Mouse (Mus musculus): Measurements from ENCODE around the gene Spatc1l. TPM values are rescaled to one million over a fixed set of nuclear protein-coding genes. Genes with fewer than 3 reads are reported as not detected.

The Spatc1l gene
- polyA plus RNA-seq (2016; fragmentation: Nextera tagmentation; extraction: Ambion mirVana) = not detected in 2 replicates

DNA sequence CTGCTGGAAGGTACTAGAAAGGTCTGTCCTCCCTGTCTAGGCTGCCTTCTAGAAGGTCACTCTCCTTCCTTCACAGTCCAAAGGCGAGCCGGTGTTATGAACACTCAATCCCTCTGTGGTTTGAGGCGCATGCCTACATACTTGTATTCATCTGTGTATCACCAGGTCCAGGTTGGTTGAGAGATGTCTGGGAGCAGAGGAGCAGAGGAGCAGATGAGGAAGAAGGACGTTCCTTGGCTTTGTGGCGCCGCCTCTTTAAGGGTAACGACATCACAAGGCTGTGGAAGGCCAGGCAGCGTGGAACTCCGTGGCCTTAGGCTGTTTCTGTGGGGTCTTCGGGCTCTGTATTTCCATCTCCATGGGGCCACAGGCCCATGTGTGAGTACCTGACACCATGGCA, at the start of gene Spatc1l:
Gene Spatc1l (plus strand): TSS at position 301 of the 400 bp plus-strand sequence.
- DNase-seq (ENCODE audit: extremely low spot score, low spot score) = no peak
- no peaks in the 10 kb centered on the region for H3K27me3 ChIP-seq (ENCODE audit: poor library complexity, severe bottlenecking)
- H3K36me3 ChIP-seq (replicated peaks) = 0 out of 2 replicates have a peak, but pooled peaks cover 2% of the 10 kb centered on the region
- H3K27ac ChIP-seq = no peak within 1 kb of the TSS
- no peaks in the 10 kb centered on the region for H3K4me1 ChIP-seq
- no peak within 1 kb of the TSS for H3K4me3 ChIP-seq
- WGBS = 92% methylated on average over 10 of the region's 10 CpGs
- H3K9me3 ChIP-seq = no peaks in the 10 kb centered on the region

DNA sequence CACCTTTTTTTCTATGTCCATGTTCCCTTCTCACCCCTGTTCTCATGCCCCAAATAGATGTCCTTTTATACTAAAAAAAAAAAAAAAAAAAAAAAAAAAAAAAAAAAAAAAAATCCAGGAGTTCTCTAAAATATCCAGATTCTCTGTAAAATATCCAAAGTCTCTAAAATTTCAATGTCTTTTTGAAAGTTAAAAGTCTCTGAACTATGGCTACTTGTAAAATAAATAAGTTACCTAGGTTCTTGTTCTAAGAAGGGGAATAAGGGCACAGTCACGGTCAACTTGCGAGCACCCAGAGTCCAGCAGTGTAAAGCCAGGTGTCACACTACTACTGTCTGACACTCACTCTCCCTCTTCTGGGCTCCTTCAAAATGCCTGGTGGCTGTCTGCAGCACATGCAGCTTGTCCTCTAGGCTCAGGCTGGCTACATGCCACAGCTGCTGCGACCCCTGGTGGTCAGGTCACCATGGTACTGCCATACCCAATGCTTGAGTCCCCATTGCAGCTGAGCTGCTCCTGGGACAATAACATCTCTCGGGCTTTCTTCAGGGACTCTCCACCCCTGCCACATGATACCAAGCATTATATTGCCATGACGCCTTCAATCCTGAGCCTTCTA, 49.0 kb upstream of the Spatc1l start:
- peaks cover 95% of the 10 kb centered on the region for H3K36me3 ChIP-seq (replicated peaks)
- no peak overlapping the region for H3K27ac ChIP-seq
- no peaks in the 10 kb centered on the region for H3K27me3 ChIP-seq (ENCODE audit: poor library complexity, severe bottlenecking)
- peaks cover 5% of the 10 kb centered on the region for H3K9me3 ChIP-seq
- H3K4me1 ChIP-seq = no peaks in the 10 kb centered on the region
- DNase-seq (ENCODE audit: extremely low spot score, low spot score) = peak; percentile 80
- no peak overlapping the region for H3K4me3 ChIP-seq
- 42% methylated on average over 5 of the region's 5 CpGs for WGBS

GRCm38 (mm10) chr10:76530922-76531321, 31.1 kb upstream of the Spatc1l start:
- no peaks in the 10 kb centered on the region for H3K9me3 ChIP-seq
- no peak for DNase-seq (ENCODE audit: extremely low spot score, low spot score)
- H3K36me3 ChIP-seq (replicated peaks) = peaks cover 35% of the 10 kb centered on the region
- H3K4me1 ChIP-seq = peaks cover 36% of the 10 kb centered on the region
- no peaks in the 10 kb centered on the region for H3K27me3 ChIP-seq (ENCODE audit: poor library complexity, severe bottlenecking)
- peak overlapping the region; percentile 87 for H3K4me3 ChIP-seq
- H3K27ac ChIP-seq = peak overlapping the region; percentile 91
- WGBS = 7% methylated on average over 11 of the region's 11 CpGs

DNA sequence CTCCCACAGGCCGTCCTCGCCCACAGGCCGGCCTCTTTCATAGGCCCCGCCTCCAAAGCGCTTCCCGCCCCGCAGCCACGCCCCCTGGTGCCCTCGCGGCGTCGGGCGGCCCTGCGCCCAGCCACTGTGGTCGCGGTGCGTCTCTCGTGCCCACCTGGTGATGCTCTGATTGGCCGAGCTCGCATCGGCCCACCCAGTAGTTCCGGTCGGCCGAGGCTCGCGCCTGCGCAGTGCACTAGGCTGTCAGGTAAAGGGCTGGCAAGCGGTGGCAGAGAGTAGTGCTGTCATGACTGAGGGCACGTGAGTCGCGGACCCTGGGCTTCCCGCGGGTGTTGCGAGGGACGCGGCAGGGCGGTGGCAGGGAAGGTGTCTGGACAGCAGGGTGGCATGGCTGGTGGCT, 30.7 kb upstream of the Spatc1l start, which contains the start of gene Lss:
Gene Lss (plus strand): TSS at position 214 of the 400 bp plus-strand sequence.
- Histone ChIP-seq H3K9me3 (no peaks in the 10 kb centered on the region), H3K27me3 (ENCODE audit: poor library complexity, severe bottlenecking) (no peaks in the 10 kb centered on the region), H3K4me3 (peak within 1 kb of the TSS; percentile 87), H3K36me3 (replicated peaks) (peaks cover 40% of the 10 kb centered on the region), H3K4me1 (peaks cover 36% of the 10 kb centered on the region), H3K27ac (peak within 1 kb of the TSS; percentile 91)
- WGBS = under 1% methylated on average over 37 of the region's 37 CpGs
- DNase-seq (ENCODE audit: extremely low spot score, low spot score) = peak; percentile 96

GRCm38 (mm10) chr10:76531828-76532227, 30.2 kb upstream of the Spatc1l start:
- H3K4me1 ChIP-seq = peaks cover 36% of the 10 kb centered on the region
- peak overlapping the region; percentile 87 for H3K4me3 ChIP-seq
- no peaks in the 10 kb centered on the region for H3K9me3 ChIP-seq
- WGBS = 2% methylated on average over 14 of the region's 14 CpGs
- peaks cover 44% of the 10 kb centered on the region for H3K36me3 ChIP-seq (replicated peaks)
- DNase-seq (ENCODE audit: extremely low spot score, low spot score) = no peak
- peak overlapping the region; percentile 91 for H3K27ac ChIP-seq
- no peaks in the 10 kb centered on the region for H3K27me3 ChIP-seq (ENCODE audit: poor library complexity, severe bottlenecking)

GRCm38 (mm10) chr10:76535526-76535925, 26.5 kb upstream of the Spatc1l start:
- Histone ChIP-seq H3K9me3 (no peaks in the 10 kb centered on the region), H3K4me1 (peaks cover 34% of the 10 kb centered on the region), H3K36me3 (replicated peaks) (peaks cover 81% of the 10 kb centered on the region), H3K27ac (no peak overlapping the region), H3K4me3 (no peak overlapping the region), H3K27me3 (ENCODE audit: poor library complexity, severe bottlenecking) (no peaks in the 10 kb centered on the region)
- WGBS = 97% methylated on average over 7 of the region's 7 CpGs
- DNase-seq (ENCODE audit: extremely low spot score, low spot score) = no peak

DNA sequence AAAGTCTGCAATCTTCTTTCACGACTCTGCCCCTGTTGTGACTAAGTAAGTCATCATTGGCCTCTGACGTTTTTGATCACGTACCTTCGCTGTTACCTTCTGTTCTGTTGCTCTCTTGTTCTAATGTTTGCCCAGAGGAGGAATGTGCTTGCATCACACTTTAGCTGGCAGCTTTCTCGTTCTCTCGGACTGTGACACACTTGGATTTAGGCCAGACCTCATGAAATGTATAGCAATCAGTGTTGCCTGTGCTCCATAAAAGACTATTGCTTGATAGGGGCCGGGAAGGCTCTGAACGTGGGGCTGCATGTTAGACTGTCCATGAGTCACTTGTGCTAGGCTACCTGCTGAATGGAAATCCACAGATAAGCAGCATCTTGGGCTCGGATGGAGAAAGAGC, 24.5 kb upstream of the Spatc1l start:
- no peak for DNase-seq (ENCODE audit: extremely low spot score, low spot score)
- Histone ChIP-seq H3K4me3 (no peak overlapping the region), H3K4me1 (peaks cover 13% of the 10 kb centered on the region), H3K9me3 (no peaks in the 10 kb centered on the region), H3K36me3 (replicated peaks) (peaks cover 99% of the 10 kb centered on the region), H3K27ac (no peak overlapping the region), H3K27me3 (ENCODE audit: poor library complexity, severe bottlenecking) (no peaks in the 10 kb centered on the region)
- 89% methylated on average over 9 of the region's 9 CpGs for WGBS

- peaks cover 100% of the 10 kb centered on the region for H3K36me3 ChIP-seq (replicated peaks)
Measured at GRCm38 (mm10) chr10:76541336-76542085, 20.6 kb upstream of the Spatc1l start.

GRCm38 (mm10) chr10:76542636-76543375, 19.3 kb upstream of the Spatc1l start:
- DNase-seq (ENCODE audit: extremely low spot score, low spot score) = no peak
- 89% methylated on average over 10 of the region's 10 CpGs for WGBS
- Histone ChIP-seq H3K9me3 (no peaks in the 10 kb centered on the region), H3K4me1 (no peaks in the 10 kb centered on the region), H3K36me3 (replicated peaks) (peaks cover 100% of the 10 kb centered on the region), H3K27me3 (ENCODE audit: poor library complexity, severe bottlenecking) (no peaks in the 10 kb centered on the region), H3K27ac (no peak overlapping the region), H3K4me3 (no peak overlapping the region)

More at GRCm38 (mm10) chr10:76541336-76542085, 20.6 kb upstream of the Spatc1l start:
- Histone ChIP-seq H3K9me3 (no peaks in the 10 kb centered on the region), H3K4me3 (no peak overlapping the region), H3K27ac (no peak overlapping the region), H3K27me3 (ENCODE audit: poor library complexity, severe bottlenecking) (no peaks in the 10 kb centered on the region), H3K4me1 (no peaks in the 10 kb centered on the region)
- DNase-seq (ENCODE audit: extremely low spot score, low spot score) = no peak
- WGBS = 93% methylated on average over 11 of the region's 11 CpGs

DNA sequence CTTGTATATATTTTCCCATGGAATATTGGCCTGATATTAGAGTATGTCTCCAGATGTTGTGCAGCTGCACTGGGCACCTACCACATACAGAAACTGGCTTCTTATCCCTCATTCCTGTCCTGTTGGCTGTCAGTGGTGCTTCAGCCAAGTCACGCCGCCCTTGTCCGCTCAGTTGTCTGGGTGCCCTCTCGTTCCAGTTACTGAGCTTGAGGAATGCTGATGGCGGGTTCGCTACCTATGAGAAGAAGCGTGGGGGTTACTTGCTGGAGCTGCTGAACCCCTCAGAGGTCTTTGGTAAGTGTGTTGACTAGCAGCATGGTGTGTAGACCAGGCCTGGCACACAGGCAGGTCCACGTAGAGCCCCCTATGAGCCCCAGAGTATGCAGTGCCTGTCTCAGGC, 15.5 kb upstream of the Spatc1l start:
- H3K27ac ChIP-seq = no peak overlapping the region
- no peak for DNase-seq (ENCODE audit: extremely low spot score, low spot score)
- peaks cover 100% of the 10 kb centered on the region for H3K36me3 ChIP-seq (replicated peaks)
- H3K9me3 ChIP-seq = no peaks in the 10 kb centered on the region
- H3K4me1 ChIP-seq = no peaks in the 10 kb centered on the region
- no peak overlapping the region for H3K4me3 ChIP-seq
- 95% methylated on average over 8 of the region's 8 CpGs for WGBS
- no peaks in the 10 kb centered on the region for H3K27me3 ChIP-seq (ENCODE audit: poor library complexity, severe bottlenecking)

DNA sequence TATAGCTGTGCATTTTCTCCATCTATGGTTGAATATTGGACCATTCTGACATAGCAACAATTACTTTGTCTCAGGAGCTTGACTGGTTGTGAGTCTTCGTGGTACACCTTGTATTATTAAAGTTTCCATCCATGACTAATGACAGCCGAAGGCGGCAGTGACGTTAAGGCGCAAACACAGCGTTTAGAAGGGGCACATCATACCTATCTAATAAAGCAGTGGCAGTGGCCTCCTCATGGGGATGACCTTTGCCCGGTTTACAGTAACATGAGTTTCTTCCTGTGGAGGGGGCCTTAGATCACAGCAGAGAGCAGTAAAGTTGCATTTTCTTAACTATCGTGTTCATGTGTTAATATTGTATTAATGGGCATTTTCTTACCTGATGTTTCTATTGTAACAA, 13.9 kb upstream of the Spatc1l start:
- Histone ChIP-seq H3K4me1 (no peaks in the 10 kb centered on the region), H3K36me3 (replicated peaks) (peaks cover 100% of the 10 kb centered on the region), H3K9me3 (no peaks in the 10 kb centered on the region), H3K27me3 (ENCODE audit: poor library complexity, severe bottlenecking) (no peaks in the 10 kb centered on the region), H3K27ac (no peak overlapping the region), H3K4me3 (no peak overlapping the region)
- no peak for DNase-seq (ENCODE audit: extremely low spot score, low spot score)
- WGBS = 94% methylated on average over 8 of the region's 8 CpGs

- H3K36me3 ChIP-seq (replicated peaks) = peaks cover 96% of the 10 kb centered on the region
- H3K4me1 ChIP-seq = no peaks in the 10 kb centered on the region
- H3K4me3 ChIP-seq = no peak overlapping the region
- no peak overlapping the region for H3K27ac ChIP-seq
- no peaks in the 10 kb centered on the region for H3K27me3 ChIP-seq (ENCODE audit: poor library complexity, severe bottlenecking)
- 82% methylated on average over 5 of the region's 5 CpGs for WGBS
- no peak for DNase-seq (ENCODE audit: extremely low spot score, low spot score)
- H3K9me3 ChIP-seq = no peaks in the 10 kb centered on the region
Measured at GRCm38 (mm10) chr10:76550458-76550857, 11.6 kb upstream of the Spatc1l start.
